Comparison of ENCODE assay signal across 7 mouse cellular contexts in genomic region chr15:78312421-78313233, GRCm38 (mm10). TPM values are rescaled to one million over a fixed set of nuclear protein-coding genes. Genes with fewer than 3 reads are reported as not detected.
DNase-seq lines count a peak whose midpoint lies in the region; ATAC-seq and TF ChIP-seq lines count a peak whose summit lies in the region.
"Not testable (repeated sequence)": the region's sequence is repeated elsewhere in the genome, so short reads cannot be mapped to it uniquely, and the experiment has no call there.

No protein-coding gene starts in this region.

- ATAC-seq in hindbrain, embryonic 16.5 days: peak; percentile 54; the same call in 1 of the 2 replicates
- peak; percentile 88 for ATAC-seq in liver, embryonic 11.5 days (replicated peaks; ENCODE audit: low FRiP score)
- peak; percentile 86 for ATAC-seq in liver, postnatal 0 days
- not testable (repeated sequence) for ATAC-seq in midbrain, postnatal 0 days (ENCODE audit: low FRiP score)
- ATAC-seq in stomach, embryonic 16.5 days (ENCODE audit: insufficient read depth, low FRiP score): 0 out of 2 replicates have a peak, but pooled peaks have one; percentile 35

- H3K4me1 ChIP-seq in hindbrain, embryonic 16.5 days (ENCODE audit: control insufficient read depth, insufficient read depth, low read depth, low read length); liver, embryonic 11.5 days (replicated peaks; ENCODE audit: control insufficient read depth, insufficient read depth, low read length); liver, postnatal 0 days (ENCODE audit: insufficient read depth); midbrain, postnatal 0 days (ENCODE audit: insufficient read depth, low read length); stomach, embryonic 16.5 days (ENCODE audit: control insufficient read depth, insufficient read depth, low read length): not testable (repeated sequence)

- H3K4me2 ChIP-seq in hindbrain, embryonic 16.5 days (ENCODE audit: low read length); liver, embryonic 11.5 days; liver, postnatal 0 days (ENCODE audit: low read depth, low read length); midbrain, postnatal 0 days (ENCODE audit: low read depth, low read length, poor library complexity, severe bottlenecking); stomach, embryonic 16.5 days (ENCODE audit: low read depth, low read length): not testable (repeated sequence)

- peak; percentile 65 to 67 for DNase-seq in cerebellum, postnatal 10 days
- peak; percentile 43 to 50 for DNase-seq in heart, adult 9 months (ENCODE audit: low spot score in 2 of 2)
- DNase-seq in liver, embryonic 11.5 days (ENCODE audit: low spot score); liver, postnatal 0 days: not testable (repeated sequence)
- peak; percentile 54 for DNase-seq in midbrain, postnatal 0 days (ENCODE audit: low spot score)

- H3K27ac ChIP-seq in hindbrain, embryonic 16.5 days (ENCODE audit: low read depth, low read length); liver, embryonic 11.5 days (ENCODE audit: low read depth, low read length); liver, postnatal 0 days (ENCODE audit: low read depth); midbrain, postnatal 0 days (ENCODE audit: low read depth, low read length): not testable (repeated sequence)
- peak overlapping the region; percentile 46; the same call in 1 of the 2 replicates for H3K27ac ChIP-seq in stomach, embryonic 16.5 days (ENCODE audit: low read length)

- H3K9ac ChIP-seq in hindbrain, embryonic 16.5 days (ENCODE audit: low read depth, low read length); liver, embryonic 11.5 days (ENCODE audit: low read depth, low read length); liver, postnatal 0 days (replicated peaks); midbrain, postnatal 0 days (replicated peaks; ENCODE audit: low read length, poor library complexity, severe bottlenecking); stomach, embryonic 16.5 days (ENCODE audit: low read length): not testable (repeated sequence)

- not testable (repeated sequence) for H3K36me3 ChIP-seq in hindbrain, embryonic 16.5 days (ENCODE audit: control insufficient read depth, insufficient read depth, low read length); liver, embryonic 11.5 days (ENCODE audit: control insufficient read depth, insufficient read depth, low read length); liver, postnatal 0 days (replicated peaks; ENCODE audit: insufficient read depth, low read length); midbrain, postnatal 0 days (ENCODE audit: insufficient read depth, low read length); stomach, embryonic 16.5 days (ENCODE audit: control insufficient read depth, insufficient read depth, low read length)

- not testable (repeated sequence) for H3K4me3 ChIP-seq in hindbrain, embryonic 16.5 days (ENCODE audit: low read length); liver, embryonic 11.5 days (ENCODE audit: low read depth, low read length); liver, postnatal 0 days (ENCODE audit: low read depth, low read length); midbrain, postnatal 0 days (ENCODE audit: low read depth, low read length); stomach, embryonic 16.5 days (replicated peaks; ENCODE audit: low read length)

- TF ChIP-seq EP300 in liver, postnatal 0 days (IDR thresholded peaks at IDR 0.05; ENCODE audit: low read depth): peak; percentile 95

- WGBS in hindbrain, embryonic 16.5 days: 72% methylated on average over 4 of the region's 4 CpGs
- WGBS in liver, embryonic 11.5 days: 30% methylated on average over 4 of the region's 4 CpGs
- WGBS in liver, postnatal 0 days (ENCODE audit: insufficient replicate concordance): 32% methylated on average over 4 of the region's 4 CpGs
- 64% methylated on average over 4 of the region's 4 CpGs for WGBS in midbrain, postnatal 0 days
- WGBS in stomach, embryonic 16.5 days: 37% methylated on average over 4 of the region's 4 CpGs

- H3K27me3 ChIP-seq in hindbrain, embryonic 16.5 days (replicated peaks; ENCODE audit: control insufficient read depth, insufficient read depth, low read length); liver, postnatal 0 days (ENCODE audit: insufficient read depth, low read length); midbrain, postnatal 0 days (ENCODE audit: insufficient read depth, low read length); stomach, embryonic 16.5 days (ENCODE audit: control insufficient read depth, insufficient read depth, low read length): not testable (repeated sequence)
- H3K27me3 ChIP-seq in liver, embryonic 11.5 days (replicated peaks; ENCODE audit: control insufficient read depth, insufficient read depth, low read length): peaks cover 11% of the 10 kb centered on the region; the same call in 1 of the 2 replicates

- not testable (repeated sequence) for H3K9me3 ChIP-seq in hindbrain, embryonic 16.5 days (ENCODE audit: control insufficient read depth, low read length); liver, embryonic 11.5 days (ENCODE audit: control insufficient read depth, low read length); liver, postnatal 0 days (ENCODE audit: low read length); midbrain, postnatal 0 days (ENCODE audit: low read length); stomach, embryonic 16.5 days (replicated peaks; ENCODE audit: control insufficient read depth, low read length)

- not testable (repeated sequence) for TF ChIP-seq CTCF in liver, postnatal 0 days (IDR thresholded peaks at IDR 0.05; ENCODE audit: low read depth); midbrain, postnatal 0 days (IDR thresholded peaks at IDR 0.05)

RNA-seq across cellular contexts. Expression of gene Csf2rb2, which starts 7.1 kb away (rescaled TPM):
- polyA plus RNA-seq in hindbrain, embryonic 16.5 days (2015; fragmentation: Nextera tagmentation; extraction: Ambion mirVana): 0.06 and 0.16 TPM in 2 replicates
- 1.5 and 1.8 TPM in 2 replicates for polyA plus RNA-seq in liver, embryonic 11.5 days (2014; fragmentation: Nextera tagmentation; extraction: Ambion mirVana)
- polyA plus RNA-seq in liver, postnatal 0 days (2015; fragmentation: Nextera tagmentation; extraction: Ambion mirVana): 2.2 and 2.6 TPM in 2 replicates
- total RNA-seq in midbrain, postnatal 0 days (2014; rRNA removed): 0.11 and 0.14 TPM in 2 replicates
- 0.28 and 0.34 TPM in 2 replicates for polyA plus RNA-seq in midbrain, postnatal 0 days (2015; fragmentation: Nextera tagmentation; extraction: Ambion mirVana)
- polyA plus RNA-seq in stomach, embryonic 16.5 days (2015; fragmentation: Nextera tagmentation; extraction: Ambion mirVana): 0.42 and 0.90 TPM in 2 replicates

RNA-seq across cellular contexts. Expression of gene Csf2rb, which starts 12.9 kb away (rescaled TPM):
- polyA plus RNA-seq in hindbrain, embryonic 16.5 days (2015; fragmentation: Nextera tagmentation; extraction: Ambion mirVana): 0.44 and 0.49 TPM in 2 replicates
- polyA plus RNA-seq in liver, embryonic 11.5 days (2014; fragmentation: Nextera tagmentation; extraction: Ambion mirVana): 7.7 and 9.5 TPM in 2 replicates
- 8.9 and 9.6 TPM in 2 replicates for polyA plus RNA-seq in liver, postnatal 0 days (2015; fragmentation: Nextera tagmentation; extraction: Ambion mirVana)
- 1.7 and 2.2 TPM in 2 replicates for total RNA-seq in midbrain, postnatal 0 days (2014; rRNA removed)
- 0.63 and 0.90 TPM in 2 replicates for polyA plus RNA-seq in midbrain, postnatal 0 days (2015; fragmentation: Nextera tagmentation; extraction: Ambion mirVana)
- 2.4 and 3.4 TPM in 2 replicates for polyA plus RNA-seq in stomach, embryonic 16.5 days (2015; fragmentation: Nextera tagmentation; extraction: Ambion mirVana)
